Mouse (Mus musculus) cerebellum, adult 8-10 months (tissue): ENCODE data around the gene Olfr1249.
"Not testable (repeated sequence)": the region's sequence is repeated elsewhere in the genome, so short reads cannot be mapped to it uniquely, and the experiment has no call there.

Source experiments
- DNase-seq: peaks from one replicate; pipeline ENCODE4 v3.0.0; 2022

Gene Olfr1249

DNA sequence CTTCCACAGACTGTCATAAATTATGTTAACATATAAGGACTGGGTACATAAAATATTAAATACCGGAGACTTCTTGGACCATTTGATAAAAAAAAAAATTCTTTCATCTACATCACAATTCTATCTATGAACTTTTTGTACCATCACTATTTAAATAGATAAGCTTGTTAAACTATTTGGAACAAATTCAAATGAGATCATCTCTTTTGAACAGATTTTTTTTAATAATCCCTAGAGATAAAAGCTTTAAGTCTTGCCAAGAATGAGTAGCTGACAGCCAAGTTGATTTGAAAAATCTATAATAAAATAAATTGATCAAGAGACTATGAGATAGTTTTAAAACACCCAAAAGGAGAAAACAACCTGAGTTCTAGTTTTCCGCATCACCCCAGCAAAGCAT, at the start of gene Olfr1249:
TSS of gene Olfr1249 (minus strand) at position 101 of the 400 bp plus-strand sequence.
- no peak for DNase-seq

DNA sequence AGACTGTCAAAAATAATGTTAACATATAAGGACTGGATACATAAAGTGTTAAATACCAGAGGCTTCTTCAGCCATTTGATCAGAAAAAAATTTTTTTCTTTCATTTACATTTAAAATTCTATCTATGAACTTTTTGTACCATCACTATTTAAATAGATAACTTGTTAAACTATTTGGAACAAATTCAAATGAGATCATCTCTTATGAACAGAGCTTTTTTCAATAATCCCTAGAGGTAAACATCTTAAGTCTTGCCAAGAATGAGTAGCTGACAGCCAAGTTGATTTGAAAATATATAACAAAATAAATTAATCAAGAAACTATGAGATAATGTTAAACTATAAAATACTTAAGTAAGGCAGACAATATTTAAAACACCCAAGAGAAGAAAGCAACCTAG, 37.1 kb upstream of the Olfr1249 start, which contains the start of gene Olfr1251:
TSS of gene Olfr1251 (minus strand) at position 101 of the 400 bp plus-strand sequence.
- no peak for DNase-seq

DNA sequence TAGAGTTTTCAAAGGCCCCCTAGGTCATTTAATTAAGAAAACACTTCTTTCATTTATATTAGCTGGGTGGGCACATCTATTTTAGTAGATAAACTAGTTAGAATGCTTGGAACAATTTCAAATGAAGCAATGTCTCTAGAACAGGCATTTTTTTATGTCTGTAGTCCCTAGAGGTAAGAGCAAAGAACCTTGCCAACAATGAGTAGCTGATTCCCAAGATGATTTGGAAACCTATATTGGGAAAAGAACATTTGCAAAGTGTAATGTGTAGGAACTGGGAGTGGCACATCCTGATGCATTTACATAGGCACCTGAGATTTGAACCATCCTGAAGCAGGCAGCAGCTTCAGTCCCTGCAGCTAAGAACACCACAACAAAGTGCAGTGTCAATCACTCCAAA, 26.6 kb upstream of the Olfr1249 start, which contains the start of gene Olfr1250:
TSS of gene Olfr1250 (minus strand) at position 101 of the 400 bp plus-strand sequence.
- no peak for DNase-seq

DNA sequence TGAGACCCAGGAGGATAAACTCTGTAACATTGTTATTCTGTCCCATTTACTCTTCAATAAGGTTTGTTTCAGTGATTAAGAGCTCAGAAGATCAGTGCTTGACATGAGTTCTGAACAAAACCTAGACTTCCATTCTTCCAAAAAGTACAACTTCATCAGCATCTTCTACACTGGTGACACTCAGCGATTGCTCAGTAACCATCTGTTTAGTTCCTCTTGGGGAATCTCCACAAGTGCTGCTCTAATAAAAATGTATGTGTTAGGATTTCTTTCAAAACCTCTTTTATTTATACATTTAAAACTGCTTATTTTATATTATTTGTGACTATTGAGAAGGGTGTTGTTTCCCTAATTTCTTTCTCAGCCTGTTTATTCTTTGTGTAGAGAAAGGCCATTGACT, 16.6 kb downstream of the Olfr1249 start, which contains the start of gene Olfr1248:
TSS of gene Olfr1248 (minus strand) at position 101 of the 400 bp plus-strand sequence.
- DNase-seq: not testable (repeated sequence)

DNA sequence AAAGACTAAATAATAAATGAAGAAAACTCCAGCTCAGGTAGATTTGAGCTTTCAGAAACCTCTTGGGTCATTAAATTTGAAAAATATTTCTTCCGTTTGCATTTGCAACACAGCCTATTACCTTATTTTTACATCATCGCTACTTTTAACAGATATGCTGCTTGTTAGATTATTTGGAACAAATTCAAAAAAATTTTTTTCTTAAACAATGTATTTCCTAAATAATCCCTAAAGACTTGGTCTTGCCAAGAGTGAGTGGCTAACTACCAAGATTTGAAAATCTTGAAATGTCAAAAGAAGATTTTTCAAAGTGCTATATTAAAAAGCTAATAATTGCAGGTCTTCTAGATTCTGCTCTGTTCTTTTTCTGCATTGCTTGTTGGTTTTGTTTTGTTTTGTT, 20.8 kb downstream of the Olfr1249 start, which contains the start of gene Olfr1247:
TSS of gene Olfr1247 (minus strand) at position 101 of the 400 bp plus-strand sequence.
- no peak for DNase-seq

DNA sequence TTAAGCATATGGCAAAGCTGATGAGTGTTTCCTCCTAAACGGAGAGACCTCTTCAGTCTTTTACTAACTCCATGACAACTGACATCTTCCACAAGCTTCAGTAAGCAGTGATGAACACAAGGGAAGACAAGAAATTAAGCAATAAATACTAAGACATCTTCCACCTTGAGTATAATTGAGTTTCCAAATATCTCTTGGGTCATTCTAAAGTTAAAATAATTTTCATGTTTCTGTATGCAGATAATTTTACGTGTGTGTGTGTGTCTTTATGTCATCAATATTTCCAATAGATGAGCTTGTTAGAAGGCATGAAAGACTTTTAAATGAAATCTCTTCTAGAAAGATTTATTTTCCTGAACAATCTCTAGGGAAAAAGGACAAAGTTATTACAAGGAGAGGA, 41.7 kb downstream of the Olfr1249 start, which contains the start of gene Olfr1246:
TSS of gene Olfr1246 (minus strand) at position 101 of the 400 bp plus-strand sequence.
- DNase-seq: no peak
